Mouse (Mus musculus) CH12.LX (cell line): ENCODE data around the gene Adgrg1. TPM values are rescaled to one million over a fixed set of nuclear protein-coding genes. Genes with fewer than 3 reads are reported as not detected.

Source experiments
- DNase-seq: peaks from one replicate; pipeline ENCODE4 v3.0.0-alpha.2; 2013; ENCODE audit errors: extremely low read depth
- H3K27ac ChIP-seq: 2 replicates; pipeline ENCODE4 v1.5.1; 2012; ENCODE audit warnings: low read depth, mild to moderate bottlenecking, control low read depth, moderate library complexity; ENCODE audit not compliant: insufficient read depth
- H3K27me3 ChIP-seq: replicated peaks from 2 replicates; pipeline ENCODE3; 2012; ENCODE audit warnings: inconsistent platforms
- H3K36me3 ChIP-seq, 2 experiments: replicated peaks in 1 of 2; 2 replicates each; pipeline versions ENCODE3 to v1.6.1; 2012; ENCODE audit warnings: inconsistent platforms in 1 of 2, low read length in 1 of 2, mild to moderate bottlenecking in 1 of 2, mixed read lengths in 1 of 2, moderate library complexity in 1 of 2; ENCODE audit not compliant: control insufficient read depth in 1 of 2, insufficient read depth in 1 of 2
- H3K4me1 ChIP-seq, 2 experiments: 2 replicates each; pipeline ENCODE4 v1.6.1; 2012; ENCODE audit warnings: inconsistent platforms in 1 of 2, moderate library complexity in 1 of 2; ENCODE audit not compliant: insufficient read depth in 2 of 2, control insufficient read depth in 1 of 2
- H3K4me2 ChIP-seq: 2 replicates; pipeline ENCODE4 v1.6.1; 2012; ENCODE audit warnings: low read depth, mild to moderate bottlenecking, control low read depth; ENCODE audit not compliant: poor library complexity, insufficient read depth, severe bottlenecking
- H3K4me3 ChIP-seq, 3 experiments: fragments of 150-350 bp in 1 of 3; sonication (generic) in 1 of 3; replicated peaks in 1 of 3; 2 replicates each; pipeline versions ENCODE3 to v1.5.1; 2011 to 2012; ENCODE audit warnings: low read depth in 2 of 3, low read length in 2 of 3, mild to moderate bottlenecking in 2 of 3, moderate library complexity in 2 of 3, control low read depth in 1 of 3, improper control_type of control experiment in 1 of 3, inconsistent platforms in 1 of 3, mixed read lengths in 1 of 3; ENCODE audit not compliant: poor library complexity in 1 of 3
- H3K79me2 ChIP-seq: replicated peaks from 2 replicates; pipeline ENCODE4 v1.6.1; 2012; ENCODE audit warnings: mild to moderate bottlenecking, moderate library complexity; ENCODE audit not compliant: control insufficient read depth, poor library complexity, insufficient read depth, severe bottlenecking; ENCODE audit errors: extremely low read depth
- H3K9ac ChIP-seq: 2 replicates; pipeline ENCODE4 v1.6.1; 2012; ENCODE audit warnings: low read depth, mild to moderate bottlenecking, control low read depth, moderate library complexity; ENCODE audit not compliant: insufficient read depth
- H3K9me3 ChIP-seq: replicated peaks from 2 replicates; pipeline ENCODE3; 2012; ENCODE audit warnings: low read length, inconsistent platforms, mixed read lengths
- BHLHE40 ChIP-seq: IDR thresholded peaks from 2 replicates; pipeline ENCODE4 v1.6.1; 2011; ENCODE audit warnings: mild to moderate bottlenecking, low read depth, low read length, improper control_type of control experiment
- CHD1 ChIP-seq: IDR thresholded peaks from 2 replicates; pipeline ENCODE4 v1.6.1; 2012; ENCODE audit warnings: low read depth, low read length, improper control_type of control experiment, inconsistent platforms
- CHD2 ChIP-seq: IDR thresholded peaks from 2 replicates; pipeline ENCODE4 v1.6.1; 2011; ENCODE audit warnings: low read length, improper control_type of control experiment
- CTCF ChIP-seq, 2 experiments: IDR thresholded peaks in 1 of 2; conservative IDR thresholded peaks in 1 of 2; 2 replicates each; pipeline ENCODE4 v1.5.1; 2011 to 2012; ENCODE audit warnings: low read depth in 2 of 2, low read length in 2 of 2, improper control_type of control experiment in 1 of 2, inconsistent platforms in 1 of 2, mild to moderate bottlenecking in 1 of 2, moderate library complexity in 1 of 2
- E2F4 ChIP-seq: IDR thresholded peaks from 2 replicates; pipeline ENCODE4 v1.6.1; 2011; ENCODE audit warnings: low read depth, low read length, improper control_type of control experiment; ENCODE audit not compliant: insufficient replicate concordance
- ELF1 ChIP-seq: IDR thresholded peaks from 2 replicates; pipeline ENCODE4 v1.6.1; 2014; ENCODE audit warnings: low read depth, mild to moderate bottlenecking, inconsistent platforms, low read length, improper control_type of control experiment
- ETS1 ChIP-seq: conservative IDR thresholded peaks from 2 replicates; pipeline ENCODE4 v1.6.1; 2012; ENCODE audit warnings: low read depth, mild to moderate bottlenecking, inconsistent platforms, low read length, improper control_type of control experiment, moderate library complexity
- GABPA ChIP-seq: IDR thresholded peaks from 2 replicates; pipeline ENCODE4 v1.6.1; 2012; ENCODE audit warnings: low read depth, low read length, improper control_type of control experiment, inconsistent platforms; ENCODE audit not compliant: insufficient replicate concordance
- MAZ ChIP-seq: IDR thresholded peaks from 2 replicates; pipeline ENCODE4 v1.6.1; 2012; ENCODE audit warnings: low read depth, mild to moderate bottlenecking, inconsistent platforms, low read length, improper control_type of control experiment, moderate library complexity
- NRF1 ChIP-seq: IDR thresholded peaks from 2 replicates; pipeline ENCODE4 v1.6.1; 2014; ENCODE audit warnings: low read depth, mild to moderate bottlenecking, inconsistent platforms, low read length, improper control_type of control experiment, moderate library complexity
- POLR2A ChIP-seq: IDR thresholded peaks from 2 replicates; pipeline ENCODE4 v1.6.1; 2011; ENCODE audit warnings: low read depth, mild to moderate bottlenecking, improper control_type of control experiment, low read length
- RAD21 ChIP-seq: IDR thresholded peaks from 2 replicates; pipeline ENCODE4 v1.6.1; 2011; ENCODE audit warnings: low read depth, mild to moderate bottlenecking, low read length, improper control_type of control experiment, moderate library complexity
- RCOR1 ChIP-seq: conservative IDR thresholded peaks from 2 replicates; pipeline ENCODE4 v1.6.1; 2012; ENCODE audit warnings: low read depth, mild to moderate bottlenecking, inconsistent platforms, low read length, improper control_type of control experiment
- SMC3 ChIP-seq: IDR thresholded peaks from 2 replicates; pipeline ENCODE4 v1.6.1; 2011; ENCODE audit warnings: low read depth, low read length, improper control_type of control experiment
- TBP ChIP-seq: conservative IDR thresholded peaks from 2 replicates; pipeline ENCODE4 v1.6.1; 2011; ENCODE audit warnings: low read depth, low read length, improper control_type of control experiment
- ZKSCAN1 ChIP-seq: IDR thresholded peaks from 2 replicates; pipeline ENCODE4 v1.6.1; 2012; ENCODE audit warnings: low read depth, inconsistent platforms, low read length, improper control_type of control experiment, borderline replicate concordance
- ZMIZ1 ChIP-seq: IDR thresholded peaks from 2 replicates; pipeline ENCODE4 v1.6.1; 2012; ENCODE audit warnings: low read depth, mild to moderate bottlenecking, inconsistent platforms, low read length, improper control_type of control experiment
- ZNF384 ChIP-seq: IDR thresholded peaks from 2 replicates; pipeline ENCODE4 v1.6.1; 2012; ENCODE audit warnings: low read depth, low read length, improper control_type of control experiment, inconsistent platforms
- dilution Hi-C: fragments of 300-500 bp; cut with MboI; formaldehyde crosslinking; loops from 2 replicates; pipeline ENCODE4 v1.14.3; 2020; ENCODE audit warnings: low sequenced_read_pairs; ENCODE audit not compliant: extremely low pct_unique_long_range_greater_than_20kb, extremely low pct_ligation_motif_present
- in situ Hi-C: fragments of 300-500 bp; cut with MboI; formaldehyde crosslinking; loops from 3 replicates; pipeline ENCODE4 v1.14.3; 2019; ENCODE audit warnings: low sequenced_read_pairs, low pct_ligation_motif_present, low pct_unique_long_range_greater_than_20kb, mixed read lengths
- polyA plus RNA-seq: library from polyadenylated mRNA; unstranded; fragments of >175 nt; gene quantifications from 2 replicates; pipeline ENCODE4 v1.2.1, GENCODE M21; 2012; ENCODE audit warnings: low read depth; ENCODE audit not compliant: insufficient read length
- total RNA-seq, 2 experiments: library from RNA; depleted of rRNA; stranded (reverse); fragments of 300-350 nt in 1 of 2; fragments of >200 nt in 1 of 2; gene quantifications; 2 replicates each; pipeline ENCODE4 v1.2.3; 2012 to 2014

Adgrg1 gene
- total and polyA plus RNA-seq, 3 experiments, result 0.42 to 2.5 (median 1.2) TPM

- dilution Hi-C loops (no loop called here), in situ Hi-C loops (no loop called here)
- DNase-seq, result peak; percentile 48
- peaks cover 7 to 77% of the 10 kb centered on the region in 2 experiments for H3K4me1 ChIP-seq
- no peaks in the 10 kb centered on the region for H3K9me3 ChIP-seq
- H3K4me2 ChIP-seq, result no peak overlapping the region
- H3K4me3 ChIP-seq, result no peak overlapping the region
- H3K27ac ChIP-seq, result no peak overlapping the region
- TF ChIP-seq E2F4, result no peak
- TF ChIP-seq NRF1, result no peak
- TF ChIP-seq ZNF384, result no peak
- no peak for TF ChIP-seq GABPA
- TF ChIP-seq ZMIZ1, result no peak
- no peak for TF ChIP-seq RCOR1
- no peak for TF ChIP-seq ELF1
- no peak for TF ChIP-seq TBP
- TF ChIP-seq BHLHE40, result peak; percentile 67
- TF ChIP-seq, all 38 proteins: peak for 1
- peaks cover 22% of the 10 kb centered on the region for H3K27me3 ChIP-seq
- H3K36me3 ChIP-seq, result no peaks in the 10 kb centered on the region
- no peak overlapping the region for H3K9ac ChIP-seq
- H3K79me2 ChIP-seq, result no peaks in the 10 kb centered on the region
Observed at GRCm38 (mm10) chr8:94978593-94979319, 4.2 kb downstream of the Adgrg1 start.

GRCm38 (mm10) chr8:94980176-94980575 is 5.6 kb downstream of the Adgrg1 start:
- Histone ChIP-seq H3K9ac (no peak overlapping the region), H3K4me2 (no peak overlapping the region), H3K27ac (no peak overlapping the region), H3K9me3 (no peaks in the 10 kb centered on the region), H3K36me3 (no peaks in the 10 kb centered on the region), H3K4me3 (no peak overlapping the region), H3K79me2 (no peaks in the 10 kb centered on the region), H3K4me1 (peaks cover 9 to 83% of the 10 kb centered on the region in 2 experiments), H3K27me3 (peaks cover 14% of the 10 kb centered on the region)
- in situ Hi-C loops (no loop called here), dilution Hi-C loops (no loop called here)
- no peak for DNase-seq
- no peak for TF ChIP-seq SMC3
- TF ChIP-seq CHD1, result no peak
- no peak for TF ChIP-seq ETS1
- TF ChIP-seq RCOR1, result no peak
- TF ChIP-seq MAZ, result no peak
- TF ChIP-seq RAD21, result no peak

DNA sequence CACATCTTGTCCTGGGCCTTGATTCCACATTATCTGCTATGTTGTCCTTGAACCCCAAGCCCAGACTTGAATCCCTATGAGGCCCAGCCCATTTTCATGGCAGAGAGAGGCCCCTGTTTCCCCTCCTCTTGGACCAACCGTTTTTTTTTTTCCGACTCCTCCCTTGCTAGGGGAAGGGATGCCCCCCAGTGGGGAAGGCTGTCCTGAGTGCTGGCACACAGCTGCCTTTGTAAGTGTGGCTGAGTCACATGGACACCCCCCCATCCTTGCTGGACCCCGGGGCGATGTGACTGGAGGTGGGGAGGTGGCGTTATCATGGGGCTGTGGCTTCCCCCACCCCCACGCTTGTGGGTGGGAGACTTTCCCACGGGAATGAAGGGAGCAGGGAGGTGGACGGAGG is 6.4 kb downstream of the Adgrg1 start:
- dilution Hi-C loops, result no loop called here
- Histone ChIP-seq H3K4me3 (no peak overlapping the region), H3K79me2 (no peaks in the 10 kb centered on the region), H3K9ac (no peak overlapping the region), H3K27ac (no peak overlapping the region), H3K4me1 (peaks cover 9 to 77% of the 10 kb centered on the region in 2 experiments), H3K27me3 (peaks cover 14% of the 10 kb centered on the region), H3K9me3 (no peaks in the 10 kb centered on the region), H3K4me2 (no peak overlapping the region), H3K36me3 (no peaks in the 10 kb centered on the region)
- in situ Hi-C loops, result no loop called here
- 0 out of 4 replicates have a peak, but pooled peaks of 1 of the 2 experiments have one; percentile 1 for TF ChIP-seq CTCF (conservative IDR thresholded peaks at IDR 0.05 in 1 of 2, IDR thresholded peaks at IDR 0.05 in 1 of 2; ENCODE audit: low read depth in 2 of 2, low read length in 2 of 2)
- no peak for TF ChIP-seq ZKSCAN1
- TF ChIP-seq POLR2A, result no peak
- TF ChIP-seq RCOR1, result no peak
- peak; percentile 30; the same call in 1 of the 2 replicates for TF ChIP-seq ZNF384
- no peak for TF ChIP-seq CHD2
- no peak for DNase-seq
